Mouse (Mus musculus) lung, adult 10 weeks (tissue): ENCODE results near the gene Polr2e. TPM values are rescaled to one million over a fixed set of nuclear protein-coding genes. Genes with fewer than 3 reads are reported as not detected.

ENCODE experiments used
- polyA plus RNA-seq: library from polyadenylated mRNA; stranded (reverse); fragments of 350-450 nt; fragmentation: Illumina TruSeq; extraction: RNeasy Lipid Tissue Mini Kit (QIAGEN cat#74804); gene quantifications from one replicate; pipeline ENCODE4 v1.2.3, GENCODE M21; 2014; ENCODE audit warnings: low read depth, low replicate concordance; ENCODE audit not compliant: insufficient read depth

Gene Polr2e
- 120 TPM for polyA plus RNA-seq

DNA sequence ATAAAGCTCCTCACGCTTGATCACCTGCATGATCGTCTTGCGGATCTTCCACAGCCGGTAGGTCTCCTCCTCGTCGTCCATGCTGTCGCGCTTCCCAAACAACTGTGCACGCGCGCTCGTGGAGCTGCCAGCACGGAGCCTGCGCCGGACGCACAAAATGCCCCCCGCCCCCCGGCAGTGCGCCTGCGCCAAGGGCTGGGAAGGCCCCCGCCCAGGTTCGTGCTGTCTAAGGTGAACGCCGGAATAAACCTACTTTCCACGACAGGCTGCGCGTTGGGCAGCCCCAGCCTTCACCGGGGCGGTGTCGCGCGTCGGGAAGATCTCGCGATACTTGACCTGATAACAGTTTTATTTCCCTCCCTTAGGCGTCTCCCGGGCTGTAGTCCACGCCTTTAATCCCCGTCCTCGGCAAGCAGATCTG, at the start of gene Polr2e:
Gene Polr2e, minus strand, starts transcription at position 237 of the 421 bp plus-strand sequence.

DNA sequence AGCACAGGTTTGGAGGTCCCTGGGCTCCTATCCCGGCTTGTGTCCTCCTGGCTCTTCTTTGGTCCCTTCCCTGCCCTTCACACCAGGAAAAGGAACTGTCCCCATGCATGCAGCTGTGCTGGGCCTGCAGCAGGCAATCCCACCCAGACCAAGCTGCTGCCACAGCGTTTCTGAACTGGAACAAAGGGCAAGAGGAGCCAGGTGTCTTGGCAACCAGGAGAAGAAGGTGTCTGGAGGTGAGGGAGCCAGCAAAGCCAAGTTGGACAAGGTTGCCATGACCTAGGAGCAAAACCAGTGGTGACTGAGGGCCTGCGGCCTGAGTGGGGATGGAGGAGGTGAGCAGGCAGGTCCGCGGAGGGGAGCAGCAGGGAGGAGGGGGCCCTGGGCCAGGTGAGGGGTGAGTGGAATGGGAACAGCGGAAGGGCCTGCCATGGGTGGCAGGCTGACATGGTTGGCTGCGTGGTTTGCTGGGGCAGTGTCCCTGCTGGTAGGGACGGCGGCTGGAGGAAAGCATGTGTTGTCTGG, 7.5 kb upstream of the Polr2e start, which contains the start of gene Gpx4:
Gene Gpx4, plus strand, starts transcription at position 126 of the 525 bp plus-strand sequence.

DNA sequence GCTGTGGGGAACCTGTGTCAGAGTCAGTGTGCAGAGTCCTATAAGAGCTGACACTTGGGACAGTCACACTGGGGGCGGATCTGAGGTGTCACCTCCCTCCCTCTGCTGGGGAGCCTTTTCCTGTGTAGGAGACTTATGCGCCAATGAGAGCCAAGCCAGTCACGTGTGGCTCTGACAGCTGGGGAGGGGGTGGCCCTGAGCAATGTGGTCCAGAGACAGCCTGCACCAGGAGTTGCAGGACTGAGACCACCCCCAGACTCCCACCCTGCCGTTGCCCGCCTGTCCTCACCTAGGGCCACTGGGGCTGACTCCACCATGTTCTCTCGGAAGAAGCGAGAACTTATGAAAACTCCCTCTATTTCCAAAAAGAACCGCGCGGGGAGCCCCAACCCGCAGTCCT, 23.1 kb downstream of the Polr2e start, which contains the start of gene Arhgap45:
Gene Arhgap45, plus strand, starts transcription at position 143 of the 400 bp plus-strand sequence.

DNA sequence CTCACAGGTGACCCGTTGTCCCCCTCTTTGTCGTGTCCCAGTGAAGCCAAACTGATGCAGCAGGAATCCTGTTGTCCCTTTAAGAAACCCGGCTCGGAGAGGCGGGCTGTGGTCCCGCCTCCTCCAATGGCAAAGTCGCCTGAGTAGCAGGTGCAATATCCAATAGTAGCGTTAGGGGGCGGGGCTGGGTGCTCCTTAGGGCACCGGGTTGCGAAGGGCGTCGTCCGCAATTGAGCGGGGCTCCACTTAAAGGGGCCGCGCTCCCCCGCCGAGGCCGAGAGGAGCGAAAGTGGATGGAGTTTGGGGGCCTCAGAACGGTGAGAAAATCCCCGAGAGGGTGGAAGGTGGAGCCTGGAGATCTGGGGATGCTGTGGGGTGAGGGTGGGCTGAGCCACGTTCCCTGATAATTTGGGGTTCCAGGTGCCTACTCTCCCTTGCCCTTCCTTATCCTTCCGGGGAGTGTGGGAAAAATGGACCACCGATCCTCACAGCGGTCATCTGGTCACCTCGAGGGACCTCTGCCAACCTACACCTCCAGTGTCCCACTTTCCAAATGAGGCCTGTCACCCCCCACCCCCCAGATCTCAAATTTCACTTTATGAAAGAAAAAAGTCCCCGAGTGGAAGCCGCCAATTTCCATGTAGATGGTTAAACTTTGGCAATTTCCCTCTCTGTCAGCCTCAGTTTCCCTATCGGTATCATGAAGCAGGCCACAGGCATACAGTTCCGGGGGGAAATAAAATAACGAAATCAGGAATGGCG, 43.1 kb downstream of the Polr2e start, which contains the start of gene Abca7:
Gene Abca7, plus strand, starts transcription at position 223 of the 762 bp plus-strand sequence.

DNA sequence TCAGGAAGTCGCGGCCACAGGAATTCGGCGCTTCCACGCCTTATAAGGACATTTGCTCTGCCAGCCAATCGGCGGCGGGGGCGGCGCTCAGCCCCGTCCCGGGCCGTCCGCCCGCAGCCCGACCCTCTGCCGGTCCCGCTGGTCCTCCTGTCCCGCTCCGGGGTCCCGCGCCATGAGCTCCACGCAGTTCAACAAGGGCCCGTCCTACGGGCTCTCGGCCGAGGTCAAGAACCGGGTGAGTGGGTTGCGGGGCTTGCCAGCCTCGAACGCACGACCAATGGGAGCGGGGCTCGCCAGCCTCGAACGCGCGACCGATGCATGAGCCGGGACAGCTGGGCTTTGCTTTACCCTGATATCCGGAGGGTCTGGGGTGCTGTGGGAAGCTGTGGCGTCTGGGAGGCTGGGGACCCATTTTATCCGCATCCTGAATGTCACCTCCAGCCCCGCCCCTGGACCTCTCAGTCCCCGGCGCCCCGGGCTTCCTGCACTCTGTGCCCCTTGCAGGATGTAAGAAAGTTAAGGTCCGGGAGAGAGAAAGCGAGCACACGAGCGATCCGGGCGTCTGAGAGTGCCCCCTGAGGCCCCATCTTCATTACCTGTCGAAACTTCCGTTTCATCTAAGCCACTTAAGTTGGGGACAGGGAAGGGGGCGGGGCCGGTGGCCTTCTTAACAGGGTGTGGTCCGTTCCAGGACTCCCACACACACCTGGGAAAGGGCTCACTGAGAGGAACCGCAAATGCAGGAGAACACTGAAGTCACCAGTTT, 50.9 kb downstream of the Polr2e start, which contains the start of gene Cnn2:
Gene Cnn2, plus strand, starts transcription at position 79 of the 766 bp plus-strand sequence.

Other genes starting within 250 kb of the Polr2e start
- gene Prss57, start 248.8 kb downstream of the Polr2e start, polyA plus RNA-seq: 0.08 TPM
- gene Palm, start 246.2 kb downstream of the Polr2e start, polyA plus RNA-seq: 18.7 TPM
- 3.5 TPM for gene Misp, start 218.8 kb downstream of the Polr2e start, polyA plus RNA-seq
- 81.3 TPM for gene Ptbp1, start 185.4 kb downstream of the Polr2e start, polyA plus RNA-seq
- 2.2 TPM for gene Prtn3, start 165.3 kb downstream of the Polr2e start, polyA plus RNA-seq
- 3.4 TPM for gene Plppr3, start 165.2 kb downstream of the Polr2e start, polyA plus RNA-seq
- not detected for gene Elane, start 153.5 kb downstream of the Polr2e start, polyA plus RNA-seq
- 873 TPM for gene Cfd, start 148.9 kb downstream of the Polr2e start, polyA plus RNA-seq
- gene Med16, start 130.9 kb downstream of the Polr2e start, polyA plus RNA-seq: 12.4 TPM
- gene Gm26602, start 128.9 kb downstream of the Polr2e start, polyA plus RNA-seq: not detected
- 3.0 TPM for gene Kiss1r, start 122.8 kb downstream of the Polr2e start, polyA plus RNA-seq
- gene R3hdm4, start 118.6 kb downstream of the Polr2e start, polyA plus RNA-seq: 59.6 TPM
- 2.2 TPM for gene Arid3a, start 112.8 kb downstream of the Polr2e start, polyA plus RNA-seq
- 25.0 TPM for gene Wdr18, start 79.6 kb downstream of the Polr2e start, polyA plus RNA-seq
- gene Grin3b, start 69.1 kb downstream of the Polr2e start, polyA plus RNA-seq: not detected
- gene Tmem259, start 55.5 kb downstream of the Polr2e start, polyA plus RNA-seq: 67.1 TPM
- gene Cnn2, start 51.2 kb downstream of the Polr2e start, polyA plus RNA-seq: 208 TPM
- 7.0 TPM for gene Abca7, start 43.3 kb downstream of the Polr2e start, polyA plus RNA-seq
- gene Arhgap45, start 23.1 kb downstream of the Polr2e start, polyA plus RNA-seq: 36.5 TPM
- gene Gpx4, start 7.4 kb upstream of the Polr2e start, polyA plus RNA-seq: 1,013 TPM
- gene Sbno2, start 65.8 kb upstream of the Polr2e start, polyA plus RNA-seq: 13.9 TPM
- 98.1 TPM for gene Stk11, start 76.0 kb upstream of the Polr2e start, polyA plus RNA-seq
- 267 TPM for gene Atp5d, start 98.8 kb upstream of the Polr2e start, polyA plus RNA-seq
- gene Cbarp, start 101.0 kb upstream of the Polr2e start, polyA plus RNA-seq: 6.8 TPM
- 24.9 TPM for gene Midn, start 108.5 kb upstream of the Polr2e start, polyA plus RNA-seq
- 84.5 TPM for gene Cirbp, start 126.2 kb upstream of the Polr2e start, polyA plus RNA-seq
- gene 1600002K03Rik, start 133.1 kb upstream of the Polr2e start, polyA plus RNA-seq: 27.6 TPM
- gene Efna2, start 139.7 kb upstream of the Polr2e start, polyA plus RNA-seq: 1.1 TPM
- gene Mum1, start 186.6 kb upstream of the Polr2e start, polyA plus RNA-seq: 23.2 TPM
- gene Ndufs7, start 209.3 kb upstream of the Polr2e start, polyA plus RNA-seq: 159 TPM
- 15.2 TPM for gene Gamt, start 221.2 kb upstream of the Polr2e start, polyA plus RNA-seq
- gene Dazap1, start 221.7 kb upstream of the Polr2e start, polyA plus RNA-seq: 33.6 TPM